Mouse (Mus musculus): ENCODE data around the gene Ldlrap1.

Gene Ldlrap1

GRCm38 (mm10) chr4:134775234-134775944 lies 7.6 kb upstream of the Ldlrap1 start:
- DNase-seq (ENCODE audit: low spot score), result no peak

- no peak for DNase-seq (ENCODE audit: low spot score)
Observed at GRCm38 (mm10) chr4:134774126-134774525, 6.3 kb upstream of the Ldlrap1 start.

- DNase-seq (ENCODE audit: low spot score), result peak; percentile 40
Observed at GRCm38 (mm10) chr4:134772805-134773674, 5.2 kb upstream of the Ldlrap1 start.

GRCm38 (mm10) chr4:134769891-134770290 lies 2.1 kb upstream of the Ldlrap1 start:
- DNase-seq (ENCODE audit: low spot score), result no peak

GRCm38 (mm10) chr4:134769081-134769811 lies 1.4 kb upstream of the Ldlrap1 start:
- no peak for DNase-seq (ENCODE audit: low spot score)

GRCm38 (mm10) chr4:134768226-134768888 lies 533 bp upstream of the Ldlrap1 start:
- DNase-seq (ENCODE audit: low spot score), result no peak

GRCm38 (mm10) chr4:134766904-134767425 lies 859 bp downstream of the Ldlrap1 start:
- no peak for DNase-seq (ENCODE audit: low spot score)

GRCm38 (mm10) chr4:134766277-134766676 lies 1.5 kb downstream of the Ldlrap1 start:
- DNase-seq (ENCODE audit: low spot score), result no peak

- DNase-seq (ENCODE audit: low spot score), result no peak
Observed at GRCm38 (mm10) chr4:134764333-134764732, 3.5 kb downstream of the Ldlrap1 start.

- DNase-seq (ENCODE audit: low spot score), result no peak
Observed at GRCm38 (mm10) chr4:134762360-134762759, 5.5 kb downstream of the Ldlrap1 start.

- peak; percentile 47 for DNase-seq (ENCODE audit: low spot score)
Observed at GRCm38 (mm10) chr4:134760793-134761201, 7.0 kb downstream of the Ldlrap1 start.

- no peak for DNase-seq (ENCODE audit: low spot score)
Observed at GRCm38 (mm10) chr4:134760281-134760680, 7.5 kb downstream of the Ldlrap1 start.

- DNase-seq (ENCODE audit: low spot score), result no peak
Observed at GRCm38 (mm10) chr4:134759564-134759963, 8.3 kb downstream of the Ldlrap1 start.

- no peak for DNase-seq (ENCODE audit: low spot score)
Observed at GRCm38 (mm10) chr4:134758922-134759321, 8.9 kb downstream of the Ldlrap1 start.

- DNase-seq (ENCODE audit: low spot score), result no peak
Observed at GRCm38 (mm10) chr4:134758367-134758766, 9.5 kb downstream of the Ldlrap1 start.

GRCm38 (mm10) chr4:134756953-134757352 lies 10.9 kb downstream of the Ldlrap1 start:
- DNase-seq (ENCODE audit: low spot score), result no peak

- no peak for DNase-seq (ENCODE audit: low spot score)
Observed at GRCm38 (mm10) chr4:134754941-134755340, 12.9 kb downstream of the Ldlrap1 start.

GRCm38 (mm10) chr4:134754371-134754770 lies 13.5 kb downstream of the Ldlrap1 start:
- DNase-seq (ENCODE audit: low spot score), result no peak

GRCm38 (mm10) chr4:134753516-134754261 lies 14.1 kb downstream of the Ldlrap1 start:
- DNase-seq (ENCODE audit: low spot score), result no peak

GRCm38 (mm10) chr4:134752911-134753426 lies 14.9 kb downstream of the Ldlrap1 start:
- no peak for DNase-seq (ENCODE audit: low spot score)

Measured in spleen, adult 12 weeks (tissue).